Mouse (Mus musculus) c-Kit-positive CD71-positive TER-119-positive erythroid progenitor cells, embryonic 14.5 days (primary cell): ENCODE results near the gene Tdgf1.
A peak's percentile ranks its signal among the peaks of the same experiment; 100 is the strongest.

Source experiments
- DNase-seq: peaks from one replicate; pipeline ENCODE4 v3.0.0-alpha.2; 2013; ENCODE audit warnings: low spot score

Gene Tdgf1

DNA sequence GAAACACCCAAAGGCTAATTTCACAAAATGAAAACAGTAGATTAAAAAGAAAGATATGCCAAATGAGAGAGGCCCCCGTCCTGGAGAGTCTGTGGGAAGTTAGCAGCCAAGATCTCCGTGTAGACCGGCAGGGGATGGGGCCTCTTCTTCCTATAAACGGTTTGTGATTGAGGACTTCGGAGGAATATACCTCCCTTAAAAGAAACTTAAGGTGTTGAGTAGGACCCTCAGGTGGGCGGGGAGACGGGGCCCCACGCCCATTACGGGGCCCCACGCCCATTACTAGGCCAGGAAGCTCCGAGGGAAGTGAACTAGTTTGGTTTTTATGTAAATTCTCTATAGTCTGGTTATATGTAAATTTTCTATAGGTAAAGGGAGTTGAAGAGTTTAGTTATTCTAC is at the start of gene Tdgf1:
Tdgf1 (minus strand) TSS at position 233 of the 400 bp plus-strand sequence.
- DNase-seq = no peak

DNA sequence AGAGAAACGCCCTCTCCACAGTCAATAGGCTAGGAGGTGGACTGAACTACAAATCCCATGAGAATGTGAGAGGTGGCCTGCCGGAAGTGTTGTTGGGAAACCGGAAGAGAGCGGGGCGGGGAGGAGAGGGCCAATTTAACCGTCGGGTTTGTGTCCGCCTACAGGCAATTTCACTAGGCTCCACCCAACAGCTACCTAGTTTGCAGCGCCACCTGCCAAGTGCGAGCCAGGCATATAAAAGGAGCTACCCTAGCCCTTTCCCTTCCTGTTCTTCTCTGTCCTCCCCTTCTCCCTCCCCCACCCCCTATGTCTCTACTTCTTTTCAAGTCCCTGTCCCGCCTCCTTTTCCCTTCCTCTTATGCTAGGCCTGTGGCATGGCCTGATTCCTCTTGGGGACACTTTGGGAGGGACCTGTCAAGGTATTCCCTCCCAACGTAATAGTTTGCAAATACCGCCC is 48.8 kb upstream of the Tdgf1 start:
- peak; percentile 65 for DNase-seq

- no peak for DNase-seq
Observed at GRCm38 (mm10) chr9:110993281-110993709, 47.3 kb upstream of the Tdgf1 start.

DNA sequence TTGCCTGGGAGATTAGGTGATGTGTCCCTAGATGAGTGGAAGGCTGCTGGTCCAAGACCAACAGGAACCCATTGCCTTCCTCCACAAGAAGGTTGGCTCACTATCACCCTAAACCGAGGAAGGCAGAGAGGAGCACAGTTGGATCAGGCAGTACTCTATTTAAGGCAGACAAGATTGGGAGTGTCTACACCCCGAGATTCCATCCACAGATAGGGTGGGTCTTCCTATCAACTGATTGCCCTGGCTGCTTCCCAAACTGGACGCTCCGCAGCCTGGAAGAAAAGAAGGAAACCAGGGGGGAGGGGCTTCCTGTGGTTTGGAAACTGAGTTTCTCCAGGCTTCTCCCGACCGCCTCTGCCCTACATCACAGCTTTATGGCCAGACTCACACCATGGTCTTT is 44.2 kb upstream of the Tdgf1 start, which contains the start of gene Rtp3:
Rtp3 (minus strand) TSS at position 380 of the 400 bp plus-strand sequence.
- DNase-seq = no peak

- no peak for DNase-seq
Observed at GRCm38 (mm10) chr9:110989543-110989942, 43.6 kb upstream of the Tdgf1 start.

GRCm38 (mm10) chr9:110989141-110989540 is 43.2 kb upstream of the Tdgf1 start:
- DNase-seq = no peak

- no peak for DNase-seq
Observed at GRCm38 (mm10) chr9:110988078-110988477, 42.1 kb upstream of the Tdgf1 start.

DNA sequence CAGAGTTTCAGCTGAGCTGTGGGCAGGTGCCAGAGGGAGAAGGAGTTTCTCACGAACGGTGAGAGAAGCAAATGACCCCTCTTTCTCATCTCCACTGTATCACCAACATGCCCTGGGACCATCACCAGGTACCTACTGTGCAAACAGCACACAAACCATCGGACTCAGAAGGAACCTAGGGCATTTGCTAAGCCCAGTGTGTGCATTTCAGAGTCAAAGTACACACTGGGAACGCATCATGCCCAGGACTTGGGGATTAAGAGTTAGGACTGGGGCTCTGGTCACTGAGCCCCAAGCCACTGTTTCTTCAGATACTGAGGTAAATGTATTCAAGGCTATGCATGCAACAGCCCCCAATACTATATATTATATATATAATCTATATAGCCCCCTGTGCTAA is 41.4 kb upstream of the Tdgf1 start:
- DNase-seq = no peak

DNA sequence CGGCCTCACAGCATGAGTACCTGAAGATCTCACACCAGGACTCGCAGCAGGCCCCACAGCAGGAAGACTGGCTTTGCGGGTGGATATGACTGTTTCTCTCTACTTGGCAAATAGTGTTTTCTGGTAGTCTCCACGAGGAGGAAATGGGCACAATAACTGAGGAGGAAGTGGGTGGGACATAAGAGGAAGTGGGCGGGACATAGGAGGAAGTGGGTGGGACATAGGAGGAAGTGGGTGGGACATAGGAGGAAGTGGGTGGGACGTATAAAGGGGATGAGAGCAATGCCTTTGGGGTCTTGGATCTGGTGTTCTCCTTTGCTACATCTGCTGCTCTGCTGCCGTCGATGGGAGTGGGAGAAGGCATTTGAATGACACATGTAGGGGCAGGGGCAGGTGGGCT is 40.0 kb upstream of the Tdgf1 start:
- no peak for DNase-seq

- DNase-seq = no peak
Observed at GRCm38 (mm10) chr9:110985541-110985940, 39.6 kb upstream of the Tdgf1 start.

DNA sequence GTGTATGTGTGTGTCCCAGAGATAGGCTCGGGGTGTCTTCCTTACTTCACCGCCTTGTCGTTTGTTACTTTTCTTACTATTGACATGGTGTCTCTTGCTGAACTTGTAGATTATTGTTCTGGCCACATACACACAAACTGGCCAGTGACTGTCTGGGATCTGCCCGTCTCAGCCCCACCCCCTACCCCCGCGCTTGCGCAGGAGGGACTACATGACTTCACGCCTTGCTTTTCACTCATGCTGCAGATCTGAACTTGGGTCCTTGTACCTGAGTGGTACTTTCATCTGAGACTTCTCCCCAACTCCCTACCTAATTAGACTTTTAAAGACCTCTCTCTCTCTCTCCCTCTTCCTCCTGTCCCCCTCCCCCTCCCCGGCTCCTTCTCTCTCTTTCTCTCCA is 38.1 kb upstream of the Tdgf1 start:
- no peak for DNase-seq

GRCm38 (mm10) chr9:110982351-110982750 is 36.4 kb upstream of the Tdgf1 start:
- no peak for DNase-seq

DNA sequence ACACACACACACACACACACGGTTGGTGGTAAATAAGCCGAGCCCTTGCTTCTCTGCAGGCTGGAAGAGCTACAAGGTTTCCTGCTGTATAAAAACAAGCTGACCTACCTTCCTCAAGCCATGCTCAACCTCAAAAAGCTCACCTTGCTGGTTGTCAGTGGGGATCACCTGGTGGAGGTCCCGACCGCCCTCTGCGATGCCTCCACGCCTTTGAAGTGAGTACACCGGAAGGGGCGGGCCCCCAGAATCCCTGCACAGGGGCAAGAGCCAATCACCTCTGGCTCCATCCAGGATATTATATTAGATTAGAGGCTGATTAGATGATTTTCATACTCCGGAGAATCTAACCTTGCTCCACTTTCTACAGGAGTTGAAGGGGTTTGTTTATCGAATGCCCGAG is 33.5 kb upstream of the Tdgf1 start:
- no peak for DNase-seq

DNA sequence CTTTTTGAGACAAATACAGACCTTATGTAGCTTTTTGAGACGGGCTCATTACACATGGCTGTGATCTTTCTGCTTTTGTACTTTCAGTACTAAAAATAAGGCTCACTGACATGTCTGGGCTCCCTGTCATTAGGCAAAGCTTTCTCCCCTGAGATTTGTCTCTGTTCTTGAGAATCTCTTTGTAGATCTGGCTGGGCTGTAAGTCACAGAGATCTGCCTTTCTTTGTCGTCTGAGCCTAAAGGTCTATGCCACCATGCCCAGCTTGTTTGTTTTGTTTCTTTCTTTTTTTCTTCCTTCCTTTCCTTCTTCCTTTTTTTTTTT is 19.9 kb upstream of the Tdgf1 start:
- no peak for DNase-seq

DNA sequence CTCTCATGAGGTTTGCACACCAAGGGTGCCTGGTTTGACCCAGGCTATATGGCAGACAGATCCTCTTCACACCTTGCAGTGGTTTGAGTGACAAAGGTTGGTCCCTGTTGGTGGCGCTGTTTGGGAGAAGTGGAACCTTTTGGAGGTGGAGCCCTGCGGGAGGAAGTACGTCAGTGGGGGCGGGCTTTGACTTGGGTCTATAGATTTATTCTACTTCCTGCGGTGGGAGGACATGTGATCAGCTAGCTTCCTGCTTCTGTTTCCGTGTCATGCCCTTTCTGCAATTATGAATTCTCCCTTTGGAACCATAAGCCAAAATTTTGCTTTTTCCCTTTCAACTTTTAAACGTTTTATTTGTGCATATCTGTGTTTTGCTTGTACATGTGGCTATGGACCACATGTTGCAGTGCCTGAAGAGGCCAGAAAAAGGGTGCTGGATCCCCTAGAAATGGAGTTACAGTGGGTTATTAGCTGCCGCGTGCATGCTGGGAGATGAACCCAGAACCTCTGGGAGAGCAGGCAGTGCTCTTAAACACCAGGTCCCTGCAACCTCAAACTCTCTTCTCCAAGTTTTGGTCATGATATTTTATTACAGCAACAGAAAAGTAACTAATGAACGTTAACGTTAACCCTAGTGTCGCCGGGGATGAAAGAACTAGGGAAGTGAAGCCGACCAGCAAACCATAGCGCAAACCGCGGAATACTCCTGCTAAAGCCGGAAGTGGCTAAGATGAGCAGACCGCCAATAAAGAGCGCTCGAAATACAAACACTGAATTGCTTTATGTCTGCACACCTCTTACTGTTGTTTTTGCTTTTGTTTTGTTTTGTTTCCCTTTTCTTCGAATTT is 19.3 kb upstream of the Tdgf1 start:
- no peak for DNase-seq

- no peak for DNase-seq
Observed at GRCm38 (mm10) chr9:110963566-110964115, 17.7 kb upstream of the Tdgf1 start.

DNA sequence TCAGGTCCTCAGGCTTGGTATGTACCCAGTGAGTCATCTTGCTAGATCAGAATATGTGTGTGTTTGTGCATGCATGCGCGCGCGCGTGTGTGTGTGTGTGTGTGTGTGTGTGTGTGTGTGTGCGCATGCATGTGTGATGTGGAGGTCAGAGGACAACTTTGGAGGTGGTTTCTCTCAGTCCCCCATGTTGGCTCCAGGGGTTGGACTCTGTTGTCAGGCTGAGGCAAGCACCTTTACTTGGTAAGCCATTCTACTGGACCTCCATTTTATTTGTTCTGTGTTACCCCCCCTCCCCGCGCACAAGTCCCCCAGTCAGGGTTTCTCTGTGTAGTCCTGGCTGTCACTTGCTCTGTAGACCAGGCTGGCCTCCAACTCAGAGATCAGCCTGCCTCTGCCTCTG is 15.4 kb upstream of the Tdgf1 start:
- no peak for DNase-seq

GRCm38 (mm10) chr9:110960230-110961149 is 14.5 kb upstream of the Tdgf1 start:
- no peak for DNase-seq

- DNase-seq = no peak
Observed at GRCm38 (mm10) chr9:110959669-110960068, 13.7 kb upstream of the Tdgf1 start.

DNA sequence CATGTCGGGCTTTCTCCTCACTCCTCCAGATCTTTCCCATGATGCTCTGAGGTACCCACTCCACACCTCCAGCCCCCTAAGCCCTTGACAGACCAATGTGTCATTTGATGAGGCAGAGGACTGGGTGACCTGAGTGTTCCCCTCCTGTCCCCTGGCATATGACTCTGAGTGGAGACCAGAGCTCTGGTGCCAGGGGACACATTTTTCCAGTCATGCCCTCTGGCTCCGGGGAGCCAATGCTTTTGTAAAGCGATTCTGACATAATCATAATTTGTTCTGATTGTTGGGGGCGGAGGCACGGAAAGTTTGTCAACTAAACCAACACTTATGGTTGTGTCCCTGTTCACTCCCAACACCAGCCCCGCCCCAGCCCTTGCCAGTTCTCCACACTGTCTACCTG is 10.0 kb upstream of the Tdgf1 start:
- no peak for DNase-seq

DNA sequence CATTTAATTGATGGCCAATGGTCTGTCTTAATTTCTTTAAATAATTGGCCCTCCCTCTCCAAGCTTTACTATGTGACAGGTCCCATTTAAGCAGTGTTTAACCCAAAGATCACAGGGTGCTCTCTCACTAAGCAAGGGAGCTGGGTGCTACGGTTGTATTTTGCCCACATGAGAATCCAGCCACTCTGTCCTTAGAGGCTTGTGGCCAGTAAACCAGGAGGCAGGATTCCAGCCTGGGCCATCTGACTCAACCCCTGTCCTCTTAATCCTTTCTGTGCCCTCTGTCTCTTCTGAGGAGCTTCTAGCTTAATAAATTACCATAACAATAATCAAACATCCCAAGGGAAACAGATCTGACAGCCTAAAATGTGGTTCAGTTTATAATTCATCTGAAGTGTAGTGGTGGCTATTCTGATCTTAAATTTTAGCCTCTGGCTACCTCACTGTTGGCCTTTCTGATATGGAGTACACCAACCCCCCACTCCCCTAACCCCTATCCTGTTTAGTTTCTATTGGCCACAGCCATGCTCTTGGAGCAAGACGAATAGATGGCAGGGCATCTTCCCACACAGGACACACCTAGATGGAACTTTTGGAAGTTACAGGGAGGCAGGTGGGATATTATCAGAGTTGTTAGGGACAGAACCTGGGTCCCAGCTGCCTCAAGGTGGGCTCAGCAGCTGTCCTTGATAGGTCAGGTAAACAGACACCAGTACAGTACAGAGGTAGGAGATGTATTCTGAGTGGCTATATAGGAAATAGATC is 8.9 kb upstream of the Tdgf1 start:
- no peak for DNase-seq
